Mouse (Mus musculus) thymus, adult 2 months (tissue): Measurements from ENCODE around the gene 1700029I15Rik. TPM values are rescaled to one million over a fixed set of nuclear protein-coding genes. Genes with fewer than 3 reads are reported as not detected.

Source experiments
- DNase-seq: peaks from one replicate; pipeline ENCODE4 v3.0.0; 2021
- H3K27ac ChIP-seq: fragments of 200-500 bp; 2 replicates; pipeline ENCODE4 v1.5.1; 2012; ENCODE audit warnings: low read length, control low read depth; ENCODE audit not compliant: control insufficient read depth, insufficient read depth
- H3K27me3 ChIP-seq: fragments of 200-500 bp; 2 replicates; pipeline ENCODE4 v1.6.1; 2012; ENCODE audit warnings: mild to moderate bottlenecking, low read length, moderate library complexity, mixed read lengths; ENCODE audit not compliant: control insufficient read depth, insufficient read depth
- H3K36me3 ChIP-seq: fragments of 200-500 bp; 2 replicates; pipeline ENCODE4 v1.6.1; 2012; ENCODE audit warnings: mild to moderate bottlenecking, low read length, moderate library complexity; ENCODE audit not compliant: control insufficient read depth, insufficient read depth
- H3K4me1 ChIP-seq: fragments of 200-500 bp; replicated peaks from 2 replicates; pipeline ENCODE4 v1.6.1; 2012; ENCODE audit warnings: low read length; ENCODE audit not compliant: control insufficient read depth, insufficient read depth
- H3K4me3 ChIP-seq: fragments of 200-500 bp; 2 replicates; pipeline ENCODE4 v1.5.1; 2012; ENCODE audit warnings: mild to moderate bottlenecking, low read length, control low read depth, moderate library complexity; ENCODE audit not compliant: control insufficient read depth, insufficient read depth
- CTCF ChIP-seq: fragments of 200-500 bp; IDR thresholded peaks from 2 replicates; pipeline ENCODE4 v1.5.1; 2012; ENCODE audit warnings: mild to moderate bottlenecking, control low read depth, low read length, moderate library complexity, borderline replicate concordance; ENCODE audit not compliant: control insufficient read depth, poor library complexity, insufficient read depth; ENCODE audit errors: extremely low read depth
- POLR2A ChIP-seq: fragments of 200-500 bp; IDR thresholded peaks from 2 replicates; pipeline ENCODE4 v1.6.1; 2012; ENCODE audit warnings: mild to moderate bottlenecking, low read length, control low read depth, moderate library complexity; ENCODE audit not compliant: control insufficient read depth, poor library complexity, insufficient read depth; ENCODE audit errors: extremely low read depth
- WGBS: fragments of 180-500 bp; shearing (Covaris S2); methylation state at CpG from one replicate; pipeline ENCODE4 v1.1.7; 2018; 5-methylcytosine and 5-hydroxymethylcytosine counted together
- polyA plus RNA-seq: library from polyadenylated mRNA; depleted of rRNA; stranded (reverse); fragments of >200 nt; gene quantifications from 2 replicates; pipeline ENCODE4 v1.2.3, GENCODE M21; 2012

The 1700029I15Rik gene
- polyA plus RNA-seq, 1 experiment: 9.0 TPM

GRCm38 (mm10) chr2:92421723-92422387 is 39.5 kb downstream of the 1700029I15Rik start:
- 92% methylated on average over 7 of the region's 7 CpGs for WGBS
- Histone ChIP-seq H3K4me1 (peaks cover 14% of the 10 kb centered on the region), H3K4me3 (no peak overlapping the region), H3K27ac (0 out of 2 replicates have a peak overlapping the region, but pooled peaks have one; percentile 13), H3K27me3 (no peaks in the 10 kb centered on the region), H3K36me3 (peaks cover 23% of the 10 kb centered on the region)
- TF ChIP-seq POLR2A (no peak), CTCF (no peak)
- DNase-seq: no peak

DNA sequence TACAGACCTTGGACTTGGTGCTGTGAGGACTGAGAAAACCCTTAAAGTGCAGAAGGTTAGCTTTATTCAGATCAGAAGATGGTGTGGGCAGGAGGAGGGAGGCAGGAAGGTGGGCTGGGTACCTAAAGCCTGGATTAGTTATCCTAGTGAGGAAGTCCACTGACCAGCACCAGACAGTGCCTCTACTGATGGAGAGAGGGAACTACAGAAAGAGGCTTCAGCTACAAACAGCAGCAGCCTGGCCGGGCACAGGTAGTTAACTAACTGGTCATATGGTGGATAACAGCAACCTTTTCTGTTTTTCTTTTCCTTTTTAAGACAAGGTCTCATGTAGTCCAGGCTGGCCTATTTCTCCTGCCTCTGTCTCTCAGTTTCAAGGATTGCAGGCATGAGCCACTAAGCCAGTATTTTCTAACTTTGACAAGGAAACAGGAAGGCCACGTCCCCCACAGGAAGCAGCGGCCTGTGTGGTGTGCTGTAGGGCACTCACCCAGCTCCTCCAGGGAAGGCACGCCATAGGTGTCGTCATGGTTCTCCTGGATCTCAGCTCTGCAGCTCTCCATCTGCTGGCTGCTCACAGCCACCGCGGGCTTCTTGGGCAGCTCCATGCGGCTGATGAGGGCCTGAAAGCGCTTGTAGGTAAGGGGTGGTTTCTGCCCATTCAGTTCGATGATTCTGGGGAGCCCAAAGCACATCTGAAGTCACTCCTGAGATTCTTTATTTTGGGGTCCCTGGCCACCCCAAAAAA is 40.2 kb downstream of the 1700029I15Rik start:
- Histone ChIP-seq H3K27me3 (no peaks in the 10 kb centered on the region), H3K36me3 (peaks cover 23% of the 10 kb centered on the region), H3K27ac (peak overlapping the region; percentile 33; the same call in 1 of the 2 replicates), H3K4me1 (peaks cover 14% of the 10 kb centered on the region), H3K4me3 (no peak overlapping the region)
- TF ChIP-seq POLR2A: no peak
- no peak for TF ChIP-seq CTCF
- DNase-seq: peak; percentile 8
- 26% methylated on average over 10 of the region's 10 CpGs for WGBS

GRCm38 (mm10) chr2:92423156-92423555 is 40.8 kb downstream of the 1700029I15Rik start:
- H3K36me3 ChIP-seq: peaks cover 23% of the 10 kb centered on the region
- no peaks in the 10 kb centered on the region for H3K27me3 ChIP-seq
- no peak overlapping the region for H3K27ac ChIP-seq
- 93% methylated on average over 9 of the region's 9 CpGs for WGBS
- no peak for DNase-seq
- no peak for TF ChIP-seq CTCF
- no peak for TF ChIP-seq POLR2A
- H3K4me1 ChIP-seq: peaks cover 14% of the 10 kb centered on the region
- H3K4me3 ChIP-seq: no peak overlapping the region

DNA sequence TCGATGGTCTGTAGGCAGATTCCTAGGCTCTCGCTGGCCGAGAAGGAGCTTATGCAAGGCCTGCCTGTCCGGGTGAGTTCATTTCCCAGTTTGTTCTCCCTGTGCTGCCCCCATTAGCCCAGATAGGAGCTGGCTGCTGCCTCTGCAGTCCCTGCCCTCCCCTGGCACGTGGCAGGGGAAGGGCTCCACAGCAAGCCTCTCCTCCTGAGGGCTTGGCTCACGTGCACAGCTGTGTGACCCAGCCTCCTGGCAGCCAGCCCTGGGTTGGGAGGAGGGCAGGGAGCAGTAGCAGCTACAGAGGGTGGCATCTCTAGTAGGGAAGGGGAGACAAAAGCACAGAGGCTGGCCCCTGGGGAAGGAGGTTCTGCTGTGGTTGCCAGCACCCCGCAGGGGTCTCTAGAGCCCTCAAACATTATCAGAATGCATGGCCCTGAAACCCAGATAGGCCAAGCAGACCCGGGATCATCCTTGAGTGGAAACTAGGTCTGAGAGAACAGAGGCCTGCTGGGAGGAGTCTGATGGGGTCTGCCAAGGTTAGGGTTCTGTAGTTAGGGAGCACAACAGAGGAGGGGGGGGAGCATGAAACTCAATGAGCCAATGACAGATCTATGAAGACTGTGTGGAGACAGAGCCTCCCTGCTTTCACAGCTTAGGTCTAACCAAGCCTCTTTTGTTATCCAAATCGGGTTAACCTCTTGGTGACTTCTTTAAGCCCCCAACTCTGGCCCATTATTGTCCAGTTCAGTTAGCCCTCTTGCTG is 41.5 kb downstream of the 1700029I15Rik start:
- 68% methylated on average over 9 of the region's 9 CpGs for WGBS
- Histone ChIP-seq H3K27me3 (no peaks in the 10 kb centered on the region), H3K4me3 (no peak overlapping the region), H3K27ac (no peak overlapping the region), H3K4me1 (peaks cover 14% of the 10 kb centered on the region), H3K36me3 (peaks cover 23% of the 10 kb centered on the region)
- TF ChIP-seq CTCF (no peak), POLR2A (no peak)
- DNase-seq: no peak

GRCm38 (mm10) chr2:92424462-92425308 is 42.3 kb downstream of the 1700029I15Rik start:
- no peak for TF ChIP-seq CTCF
- TF ChIP-seq POLR2A: no peak
- Histone ChIP-seq H3K4me3 (no peak overlapping the region), H3K36me3 (peaks cover 23% of the 10 kb centered on the region), H3K27ac (no peak overlapping the region), H3K27me3 (no peaks in the 10 kb centered on the region), H3K4me1 (peaks cover 14% of the 10 kb centered on the region)
- WGBS: 95% methylated on average over 9 of the region's 9 CpGs
- DNase-seq: no peak
